Mouse (Mus musculus): ENCODE measurements around the gene Srl. TPM values are rescaled to one million over a fixed set of nuclear protein-coding genes. Genes with fewer than 3 reads are reported as not detected.

Gene Srl
- total RNA-seq, 1 experiment from 2014 or later = 23.1 TPM

DNA sequence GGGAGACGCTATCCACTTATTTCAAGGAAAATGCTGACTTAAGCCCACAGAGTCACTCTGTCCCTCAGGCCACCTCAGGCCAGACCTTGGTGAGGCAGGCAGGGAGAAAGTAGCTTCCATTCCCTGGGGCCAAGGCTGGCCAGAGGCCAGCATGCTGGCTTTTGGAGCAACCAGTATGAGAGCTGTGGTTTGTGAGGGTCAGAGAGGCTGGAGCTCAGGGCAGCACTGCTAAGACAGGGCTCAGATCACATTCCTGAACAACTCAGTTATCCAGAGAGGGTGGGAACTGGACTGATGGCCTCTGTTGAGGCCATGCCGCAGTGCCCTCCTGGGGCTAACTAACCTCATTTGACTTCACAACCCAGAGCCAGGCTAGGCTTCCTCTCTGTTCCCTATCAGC lies 106.2 kb downstream of the Srl start:
- ATAC-seq (replicated peaks; ENCODE audit: low read depth, poor library complexity, severe bottlenecking) = no peak

DNA sequence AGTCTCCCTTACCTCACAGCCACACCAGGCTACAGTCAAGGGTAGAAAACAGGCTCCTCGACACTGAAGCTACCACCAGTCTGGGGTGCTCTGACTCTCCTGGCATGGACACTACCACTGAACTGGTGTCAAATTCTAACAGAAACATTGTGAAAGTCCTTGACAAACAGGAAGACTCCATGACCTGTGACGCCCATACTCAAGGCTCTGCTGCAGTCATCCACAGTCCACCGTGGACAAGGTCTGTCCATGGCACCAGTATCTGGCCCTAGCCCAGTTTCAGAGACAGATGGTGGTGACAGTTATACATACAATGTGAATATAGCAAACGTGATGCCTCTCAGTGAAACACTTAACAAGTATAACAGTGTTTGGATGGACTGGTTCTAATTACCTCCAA lies 109.8 kb downstream of the Srl start:
- no peak for ATAC-seq (replicated peaks; ENCODE audit: low read depth, poor library complexity, severe bottlenecking)

DNA sequence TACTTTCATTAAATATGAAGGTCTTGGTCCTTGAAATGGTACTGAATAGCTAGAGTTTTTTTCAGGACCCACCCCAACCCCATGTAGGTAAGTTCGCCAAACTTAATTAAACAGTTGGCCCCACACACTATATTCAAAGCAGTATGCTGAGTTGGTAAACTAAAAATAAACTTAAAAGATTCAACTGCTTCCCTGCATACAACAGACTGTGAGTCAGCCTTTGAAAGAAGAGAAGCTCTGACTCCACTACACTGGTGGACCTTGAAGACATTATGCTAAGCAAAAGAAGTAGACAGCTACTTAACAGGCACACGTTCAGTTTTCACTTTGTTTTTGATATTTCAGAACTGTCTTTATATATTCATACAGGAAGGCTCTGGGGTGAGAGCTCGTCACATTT lies 110.6 kb downstream of the Srl start:
- ATAC-seq (replicated peaks; ENCODE audit: low read depth, poor library complexity, severe bottlenecking) = no peak

DNA sequence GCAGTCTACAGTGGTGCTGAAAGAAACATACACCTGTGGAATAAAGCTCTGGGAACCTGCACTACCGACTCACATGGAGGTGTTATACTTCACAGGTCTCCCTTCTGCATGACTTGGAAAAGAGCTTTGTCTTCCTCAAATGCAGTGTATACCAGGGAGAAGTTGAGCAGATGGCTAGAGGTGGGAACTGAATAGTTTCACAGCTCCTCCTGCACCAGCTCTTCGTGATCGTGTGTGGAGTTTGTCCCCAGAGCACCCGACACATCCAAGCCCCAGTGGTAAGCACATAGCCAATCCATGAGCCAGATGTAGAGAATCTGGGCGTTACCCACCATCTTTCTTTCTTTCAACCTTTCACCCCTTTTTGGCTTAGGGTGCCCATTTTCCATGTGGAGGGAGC lies 111.4 kb downstream of the Srl start:
- no peak for ATAC-seq (replicated peaks; ENCODE audit: low read depth, poor library complexity, severe bottlenecking)

Other genes with a start within 250 kb of the Srl start
- 7.0 and 11.6 TPM in 2 replicates for gene Adcy9, start 121.3 kb downstream of the Srl start, total RNA-seq (2017)
- gene Tfap4, start 18.0 kb upstream of the Srl start, total RNA-seq (2017) = 53.1 and 60.7 TPM in 2 replicates
- gene Glis2, start 52.9 kb upstream of the Srl start, total RNA-seq (2017) = 2.9 and 5.8 TPM in 2 replicates
- 8.3 and 11.1 TPM in 2 replicates for gene Pam16, start 83.2 kb upstream of the Srl start, total RNA-seq (2017)
- 0.10 and 0.46 TPM in 2 replicates for gene Vasn, start 98.1 kb upstream of the Srl start, total RNA-seq (2017)
- gene Dnaja3, start 98.2 kb upstream of the Srl start, total RNA-seq (2017) = 55.8 and 68.1 TPM in 2 replicates
- gene Coro7, start 138.0 kb upstream of the Srl start, total RNA-seq (2017) = 22.7 and 35.4 TPM in 2 replicates
- gene Nmral1, start 177.5 kb upstream of the Srl start, total RNA-seq (2017) = 82.2 and 90.3 TPM in 2 replicates
- 68.8 and 74.6 TPM in 2 replicates for gene Hmox2, start 184.5 kb upstream of the Srl start, total RNA-seq (2017)
- 16.2 and 17.2 TPM in 2 replicates for gene Cdip1, start 248.5 kb upstream of the Srl start, total RNA-seq (2017)

Measured in common myeloid progenitor, adult 5-6 weeks (primary cell).